Mouse (Mus musculus): ENCODE results near the gene Hoxb7. TPM values are rescaled to one million over a fixed set of nuclear protein-coding genes. Genes with fewer than 3 reads are reported as not detected.
A peak's percentile ranks its signal among the peaks of the same experiment; 100 is the strongest.

Hoxb7 gene
- total and polyA plus RNA-seq, 2 experiments from 2014 or later = 0.20 TPM; not detected in 1

DNA sequence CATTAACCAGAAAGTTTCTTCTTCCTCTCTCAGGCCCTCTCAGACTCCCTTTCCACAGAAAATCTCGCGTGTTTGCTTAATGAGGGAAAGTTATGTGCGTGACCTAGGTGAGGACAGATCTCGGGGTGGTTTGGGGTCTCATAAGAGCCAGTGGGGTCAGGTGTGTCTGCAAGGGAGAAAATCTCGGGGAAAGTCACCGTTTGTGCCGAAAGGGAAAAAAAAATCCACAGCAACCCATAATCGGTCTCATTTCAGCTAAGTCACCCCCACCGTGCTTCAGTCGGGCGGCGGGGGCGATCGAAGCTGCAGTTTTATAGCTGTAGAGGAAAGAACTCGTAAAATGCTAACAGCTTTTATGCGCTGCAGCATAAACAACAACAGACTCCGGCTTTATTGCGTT, 5.0 kb upstream of the Hoxb7 start:
- TF ChIP-seq EP300 (IDR thresholded peaks at IDR 0.05; ENCODE audit: low read depth) (no peak), CTCF (IDR thresholded peaks at IDR 0.05; ENCODE audit: low read depth) (no peak)
- H3K4me1 ChIP-seq (ENCODE audit: control insufficient read depth, insufficient read depth) = no peaks in the 10 kb centered on the region
- H3K27ac ChIP-seq (ENCODE audit: low read depth) = no peak overlapping the region
- H3K27me3 ChIP-seq (ENCODE audit: control insufficient read depth, insufficient read depth, low read length) = peaks cover 100% of the 10 kb centered on the region
- H3K4me2 ChIP-seq (ENCODE audit: low read depth, low read length) = no peak overlapping the region
- ATAC-seq (ENCODE audit: insufficient read depth, low read depth) = no peak
- H3K4me3 ChIP-seq (ENCODE audit: low read depth, low read length) = no peak overlapping the region
- 6% methylated on average over 18 of the region's 18 CpGs for WGBS
- no peak for DNase-seq (ENCODE audit: low spot score)
- H3K9me3 ChIP-seq (replicated peaks; ENCODE audit: control insufficient read depth, low read length) = no peaks in the 10 kb centered on the region
- H3K9ac ChIP-seq (replicated peaks; ENCODE audit: low read depth, low read length) = no peak overlapping the region
- no peaks in the 10 kb centered on the region for H3K36me3 ChIP-seq (replicated peaks; ENCODE audit: control insufficient read depth, insufficient read depth, low read length)

DNA sequence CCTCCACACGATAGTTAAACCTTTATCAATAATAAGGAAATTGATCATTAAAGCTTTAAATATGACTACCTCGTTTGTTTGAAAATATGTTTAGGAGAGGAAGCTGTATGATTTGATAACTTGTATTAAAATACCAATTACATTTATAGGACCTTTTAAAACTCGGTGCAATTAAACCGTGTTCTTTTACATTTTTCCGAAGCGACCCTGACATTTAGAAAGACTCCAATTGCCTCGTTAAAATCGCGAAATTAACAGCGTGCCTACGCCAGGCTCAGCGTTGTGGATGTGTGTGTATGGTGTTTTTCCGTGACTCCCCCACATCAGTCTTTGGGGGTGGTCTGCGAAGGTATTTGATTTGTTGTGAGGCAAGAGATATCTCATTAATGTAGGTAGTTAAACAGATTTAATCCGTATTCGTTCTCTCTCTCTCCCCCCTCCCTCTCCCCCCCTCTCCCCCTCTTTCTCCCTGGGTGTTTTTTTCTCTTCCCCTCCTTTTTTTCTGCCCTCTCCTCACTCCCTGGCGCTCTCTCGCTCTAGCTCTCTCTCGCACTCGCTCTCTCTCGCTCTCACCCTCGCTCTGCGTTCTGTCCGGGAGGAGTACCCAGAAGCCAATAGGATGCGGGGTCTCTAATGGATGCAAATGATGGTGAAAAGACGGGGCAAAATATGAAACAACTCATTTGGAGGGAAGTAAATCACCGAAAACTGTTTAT, 4.4 kb upstream of the Hoxb7 start, which contains the start of gene Hoxb8:
TSS of gene Hoxb8 (plus strand) at position 51 of the 716 bp plus-strand sequence.
- 3% methylated on average over 27 of the region's 27 CpGs for WGBS
- Histone ChIP-seq H3K36me3 (replicated peaks; ENCODE audit: control insufficient read depth, insufficient read depth, low read length) (no peaks in the 10 kb centered on the region), H3K9ac (replicated peaks; ENCODE audit: low read depth, low read length) (no peak within 1 kb of the TSS), H3K4me1 (ENCODE audit: control insufficient read depth, insufficient read depth) (no peaks in the 10 kb centered on the region), H3K4me3 (ENCODE audit: low read depth, low read length) (peak within 1 kb of the TSS; percentile 9; the same call in 1 of the 2 replicates), H3K9me3 (replicated peaks; ENCODE audit: control insufficient read depth, low read length) (no peaks in the 10 kb centered on the region), H3K4me2 (ENCODE audit: low read depth, low read length) (no peak within 1 kb of the TSS), H3K27me3 (ENCODE audit: control insufficient read depth, insufficient read depth, low read length) (peaks cover 100% of the 10 kb centered on the region), H3K27ac (ENCODE audit: low read depth) (no peak within 1 kb of the TSS)
- no peak for TF ChIP-seq CTCF (IDR thresholded peaks at IDR 0.05; ENCODE audit: low read depth)
- no peak for TF ChIP-seq EP300 (IDR thresholded peaks at IDR 0.05; ENCODE audit: low read depth)
- ATAC-seq (ENCODE audit: insufficient read depth, low read depth) (no peak), DNase-seq (ENCODE audit: low spot score) (no peak)

DNA sequence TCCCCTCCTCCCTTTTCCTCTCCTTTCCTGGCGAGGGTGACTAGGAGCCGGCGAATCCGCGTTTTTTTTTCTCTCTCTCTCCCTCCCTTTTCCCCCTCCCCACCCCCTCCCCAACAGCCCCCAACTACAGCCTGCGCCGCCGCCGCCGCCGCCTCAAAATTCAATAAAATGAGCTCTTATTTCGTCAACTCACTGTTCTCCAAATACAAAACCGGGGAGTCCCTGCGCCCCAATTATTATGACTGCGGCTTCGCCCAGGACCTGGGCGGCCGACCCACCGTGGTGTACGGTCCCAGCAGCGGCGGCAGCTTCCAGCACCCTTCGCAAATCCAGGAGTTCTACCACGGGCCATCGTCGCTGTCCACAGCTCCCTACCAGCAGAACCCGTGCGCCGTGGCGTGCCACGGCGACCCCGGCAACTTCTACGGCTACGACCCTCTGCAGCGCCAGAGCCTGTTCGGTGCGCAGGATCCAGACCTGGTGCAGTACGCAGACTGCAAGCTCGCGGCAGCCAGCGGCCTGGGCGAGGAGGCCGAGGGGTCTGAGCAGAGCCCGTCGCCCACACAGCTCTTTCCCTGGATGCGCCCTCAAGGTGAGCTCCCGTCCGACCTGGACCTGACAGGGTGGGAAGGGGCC, 3.5 kb upstream of the Hoxb7 start:
- Histone ChIP-seq H3K27me3 (ENCODE audit: control insufficient read depth, insufficient read depth, low read length) (peaks cover 100% of the 10 kb centered on the region), H3K4me1 (ENCODE audit: control insufficient read depth, insufficient read depth) (no peaks in the 10 kb centered on the region), H3K27ac (ENCODE audit: low read depth) (no peak overlapping the region), H3K9ac (replicated peaks; ENCODE audit: low read depth, low read length) (no peak overlapping the region), H3K4me2 (ENCODE audit: low read depth, low read length) (0 out of 2 replicates have a peak overlapping the region, but pooled peaks have one; percentile 14), H3K4me3 (ENCODE audit: low read depth, low read length) (peak overlapping the region; percentile 9), H3K36me3 (replicated peaks; ENCODE audit: control insufficient read depth, insufficient read depth, low read length) (no peaks in the 10 kb centered on the region), H3K9me3 (replicated peaks; ENCODE audit: control insufficient read depth, low read length) (no peaks in the 10 kb centered on the region)
- WGBS = 1% methylated on average over 49 of the region's 49 CpGs
- no peak for TF ChIP-seq CTCF (IDR thresholded peaks at IDR 0.05; ENCODE audit: low read depth)
- no peak for TF ChIP-seq EP300 (IDR thresholded peaks at IDR 0.05; ENCODE audit: low read depth)
- no peak for ATAC-seq (ENCODE audit: insufficient read depth, low read depth)
- DNase-seq (ENCODE audit: low spot score) = no peak

DNA sequence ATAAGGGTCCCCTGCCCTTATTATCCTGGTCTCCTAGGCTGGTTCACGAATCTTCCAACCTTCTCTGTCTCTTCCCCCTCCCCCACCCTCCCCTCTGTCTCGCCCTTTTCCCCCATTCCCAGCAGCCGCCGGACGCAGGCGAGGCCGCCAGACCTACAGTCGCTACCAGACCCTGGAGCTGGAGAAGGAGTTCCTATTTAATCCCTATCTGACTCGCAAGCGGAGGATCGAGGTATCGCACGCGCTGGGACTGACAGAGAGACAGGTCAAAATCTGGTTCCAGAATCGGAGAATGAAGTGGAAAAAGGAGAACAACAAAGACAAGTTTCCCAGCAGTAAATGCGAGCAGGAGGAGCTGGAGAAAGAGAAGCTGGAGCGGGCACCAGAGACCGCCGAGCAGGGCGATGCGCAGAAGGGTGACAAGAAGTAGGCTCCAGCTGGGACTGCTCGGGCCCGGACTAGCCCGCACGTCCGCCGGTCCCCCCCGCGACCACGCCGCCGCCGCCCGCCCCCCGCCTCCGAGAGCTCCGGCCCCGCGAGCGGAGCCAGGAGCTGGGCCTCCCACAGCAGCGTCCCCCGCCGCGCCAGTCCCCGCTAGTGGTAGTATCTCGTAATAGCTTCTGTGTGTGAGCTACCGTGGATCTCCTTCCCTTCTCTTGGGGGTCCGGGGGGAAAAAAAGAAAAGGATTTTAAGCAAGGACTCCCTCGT, 2.2 kb upstream of the Hoxb7 start:
- Histone ChIP-seq H3K36me3 (replicated peaks; ENCODE audit: control insufficient read depth, insufficient read depth, low read length) (no peaks in the 10 kb centered on the region), H3K4me1 (ENCODE audit: control insufficient read depth, insufficient read depth) (no peaks in the 10 kb centered on the region), H3K9me3 (replicated peaks; ENCODE audit: control insufficient read depth, low read length) (no peaks in the 10 kb centered on the region), H3K4me3 (ENCODE audit: low read depth, low read length) (peak overlapping the region; percentile 38), H3K9ac (replicated peaks; ENCODE audit: low read depth, low read length) (no peak overlapping the region), H3K27me3 (ENCODE audit: control insufficient read depth, insufficient read depth, low read length) (peaks cover 100% of the 10 kb centered on the region), H3K4me2 (ENCODE audit: low read depth, low read length) (peak overlapping the region; percentile 62), H3K27ac (ENCODE audit: low read depth) (no peak overlapping the region)
- no peak for TF ChIP-seq EP300 (IDR thresholded peaks at IDR 0.05; ENCODE audit: low read depth)
- TF ChIP-seq CTCF (IDR thresholded peaks at IDR 0.05; ENCODE audit: low read depth) = no peak
- ATAC-seq (ENCODE audit: insufficient read depth, low read depth) (0 out of 2 replicates have a peak, but pooled peaks have one; percentile 43), DNase-seq (ENCODE audit: low spot score) (peak; percentile 52)
- 1% methylated on average over 45 of the region's 49 CpGs for WGBS

DNA sequence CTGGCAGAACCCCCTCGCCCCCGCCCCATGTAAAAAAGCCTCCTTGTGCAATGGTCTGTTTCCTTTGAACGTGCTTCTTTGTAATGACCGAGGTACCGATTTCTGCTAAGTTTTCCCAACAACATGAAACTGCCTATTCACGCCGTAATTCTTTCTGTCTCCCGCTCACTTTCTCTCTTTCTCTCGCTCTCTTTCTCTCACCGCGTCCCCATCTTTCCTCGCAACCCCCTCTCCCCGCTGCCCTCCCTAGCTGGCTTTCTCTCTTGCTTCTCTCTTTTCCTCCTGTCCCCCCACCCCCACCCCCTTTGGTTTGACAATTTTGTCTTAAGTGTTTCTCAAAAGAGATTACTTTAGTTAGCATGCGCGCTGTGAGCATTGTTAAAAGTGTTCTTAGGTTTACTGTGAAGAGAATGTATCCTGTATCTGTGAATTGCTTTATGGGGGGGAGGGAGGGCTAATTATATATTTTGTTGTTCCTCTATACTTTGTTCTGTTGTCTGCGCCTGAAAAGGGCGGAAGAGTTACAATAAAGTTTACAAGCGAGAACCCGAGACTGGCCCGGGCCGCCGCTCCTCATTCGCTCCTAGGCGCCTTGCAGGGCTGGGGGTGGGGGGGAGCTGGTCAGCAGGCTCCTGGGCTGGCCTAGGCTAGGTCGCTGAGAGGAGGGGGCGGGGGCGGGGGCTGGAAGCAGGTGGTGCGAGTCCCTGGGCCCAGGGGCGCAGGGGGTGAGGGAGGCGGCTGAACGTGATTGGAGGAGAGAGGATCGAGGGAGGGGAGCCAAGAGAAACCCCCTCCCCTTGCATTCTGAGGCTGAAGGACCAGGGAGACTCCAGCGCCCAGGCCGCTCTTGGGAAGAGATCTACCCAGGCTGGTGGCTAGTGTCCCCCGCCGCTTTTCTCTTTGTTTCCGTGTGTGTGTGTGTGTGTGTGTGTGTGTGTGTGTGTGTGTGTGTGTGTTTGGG, 1.4 kb upstream of the Hoxb7 start:
- no peak for DNase-seq (ENCODE audit: low spot score)
- H3K36me3 ChIP-seq (replicated peaks; ENCODE audit: control insufficient read depth, insufficient read depth, low read length) = no peaks in the 10 kb centered on the region
- H3K4me2 ChIP-seq (ENCODE audit: low read depth, low read length) = peak overlapping the region; percentile 62
- no peak for ATAC-seq (ENCODE audit: insufficient read depth, low read depth)
- H3K4me1 ChIP-seq (ENCODE audit: control insufficient read depth, insufficient read depth) = no peaks in the 10 kb centered on the region
- peaks cover 100% of the 10 kb centered on the region for H3K27me3 ChIP-seq (ENCODE audit: control insufficient read depth, insufficient read depth, low read length)
- 3% methylated on average over 34 of the region's 37 CpGs for WGBS
- H3K9ac ChIP-seq (replicated peaks; ENCODE audit: low read depth, low read length) = no peak overlapping the region
- TF ChIP-seq CTCF (IDR thresholded peaks at IDR 0.05; ENCODE audit: low read depth) = no peak
- TF ChIP-seq EP300 (IDR thresholded peaks at IDR 0.05; ENCODE audit: low read depth) = no peak
- H3K4me3 ChIP-seq (ENCODE audit: low read depth, low read length) = peak overlapping the region; percentile 38
- H3K27ac ChIP-seq (ENCODE audit: low read depth) = no peak overlapping the region
- no peaks in the 10 kb centered on the region for H3K9me3 ChIP-seq (replicated peaks; ENCODE audit: control insufficient read depth, low read length)
